Mouse (Mus musculus) midbrain, postnatal 0 days (tissue): ENCODE results near the gene Gpr87. TPM values are rescaled to one million over a fixed set of nuclear protein-coding genes. Genes with fewer than 3 reads are reported as not detected.
A peak's percentile ranks its signal among the peaks of the same experiment; 100 is the strongest.

Source experiments
- ATAC-seq: fragments of 200-750 bp; cut with Nextera tagmentation; 2 replicates; pipeline ENCODE4 v1.8.0; 2017; ENCODE audit warnings: moderate number of reproducible peaks, mild to moderate bottlenecking, moderate TSS enrichment, moderate library complexity; ENCODE audit not compliant: low FRiP score
- DNase-seq: peaks from one replicate; pipeline ENCODE4 v3.0.0-alpha.2; 2015; ENCODE audit warnings: low spot score
- H3K27ac ChIP-seq: fragments of 300-500 bp; sonication (generic); 2 replicates; pipeline ENCODE4 v1.5.1; 2014; ENCODE audit warnings: low read depth, mild to moderate bottlenecking, low read length, mixed read lengths
- H3K27me3 ChIP-seq: fragments of 300-500 bp; sonication (generic); 2 replicates; pipeline ENCODE4 v1.6.1; 2014; ENCODE audit warnings: low read length, control low read depth, mixed read lengths; ENCODE audit not compliant: insufficient read depth
- H3K36me3 ChIP-seq: fragments of 300-500 bp; sonication (generic); 2 replicates; pipeline ENCODE4 v1.6.1; 2014; ENCODE audit warnings: low read length, control low read depth, mixed read lengths; ENCODE audit not compliant: insufficient read depth
- H3K4me1 ChIP-seq: fragments of 300-500 bp; sonication (generic); 2 replicates; pipeline ENCODE4 v1.6.1; 2014; ENCODE audit warnings: mild to moderate bottlenecking, control low read depth, antibody characterized with exemption, low read length, mixed read lengths; ENCODE audit not compliant: insufficient read depth
- H3K4me2 ChIP-seq: fragments of 300-500 bp; sonication (generic); 2 replicates; pipeline ENCODE4 v1.6.1; 2014; ENCODE audit warnings: low read depth, mild to moderate bottlenecking, low read length, mixed read lengths; ENCODE audit not compliant: poor library complexity, severe bottlenecking
- H3K4me3 ChIP-seq: fragments of 300-500 bp; sonication (generic); 2 replicates; pipeline ENCODE4 v1.5.1; 2014; ENCODE audit warnings: low read depth, mild to moderate bottlenecking, low read length, moderate library complexity
- H3K9ac ChIP-seq: fragments of 300-500 bp; sonication (generic); replicated peaks from 2 replicates; pipeline ENCODE4 v1.6.1; 2014; ENCODE audit warnings: mild to moderate bottlenecking, low read length, moderate library complexity, mixed read lengths; ENCODE audit not compliant: poor library complexity, severe bottlenecking
- H3K9me3 ChIP-seq: fragments of 300-500 bp; sonication (generic); 2 replicates; pipeline ENCODE4 v1.6.1; 2016; ENCODE audit warnings: low read length, control low read depth
- CTCF ChIP-seq: IDR thresholded peaks from 2 replicates; pipeline ENCODE4 v1.5.1; 2016; ENCODE audit warnings: antibody characterized with exemption, mild to moderate bottlenecking
- WGBS: fragments of 180-500 bp; shearing (Covaris S2); extraction: QIAGEN DNeasy Blood & Tissue Kit; methylation state at CpG from one replicate; pipeline ENCODE4 v1.1.7; 2014; 5-methylcytosine and 5-hydroxymethylcytosine counted together
- polyA plus RNA-seq: library from polyadenylated mRNA; unstranded; fragments of >200 nt; fragmentation: Nextera tagmentation; extraction: Ambion mirVana; gene quantifications from 2 replicates; pipeline ENCODE4 v1.2.1, GENCODE M21; 2015
- total RNA-seq: library from RNA; depleted of rRNA; stranded (reverse); fragments of >200 nt; gene quantifications from 2 replicates; pipeline ENCODE4 v1.2.3, GENCODE M21; 2014

Gpr87 gene
- total and polyA plus RNA-seq, 2 experiments from 2014 or later: 1.5 TPM; not detected in 1

- Histone ChIP-seq H3K27ac (no peak overlapping the region), H3K9ac (no peak overlapping the region), H3K4me3 (no peak overlapping the region), H3K9me3 (no peaks in the 10 kb centered on the region), H3K27me3 (no peaks in the 10 kb centered on the region), H3K36me3 (no peaks in the 10 kb centered on the region), H3K4me1 (no peaks in the 10 kb centered on the region), H3K4me2 (no peak overlapping the region)
- no peak for DNase-seq
- ATAC-seq: no peak
- TF ChIP-seq CTCF: no peak
- 87% methylated on average over 2 of the region's 2 CpGs for WGBS
These were observed 54.8 kb downstream of the Gpr87 start for GRCm38 (mm10) chr3:59140115-59140514.

- Histone ChIP-seq H3K9ac (no peak overlapping the region), H3K36me3 (no peaks in the 10 kb centered on the region), H3K4me1 (no peaks in the 10 kb centered on the region), H3K27ac (no peak overlapping the region), H3K9me3 (no peaks in the 10 kb centered on the region), H3K27me3 (no peaks in the 10 kb centered on the region), H3K4me2 (no peak overlapping the region), H3K4me3 (no peak overlapping the region)
- no peak for TF ChIP-seq CTCF
- DNase-seq: no peak
- ATAC-seq: no peak
These were observed 55.3 kb downstream of the Gpr87 start for GRCm38 (mm10) chr3:59139651-59140051.

- whole genome bisulfite sequencing: 81% methylated on average over 12 of the region's 12 CpGs
- no peak overlapping the region for H3K9ac ChIP-seq
- H3K27ac ChIP-seq: no peak overlapping the region
- H3K36me3 ChIP-seq: no peaks in the 10 kb centered on the region
- no peaks in the 10 kb centered on the region for H3K4me1 ChIP-seq
- H3K27me3 ChIP-seq: no peaks in the 10 kb centered on the region
- no peak overlapping the region for H3K4me3 ChIP-seq
- DNase-seq (no peak), ATAC-seq (no peak)
- H3K9me3 ChIP-seq: no peaks in the 10 kb centered on the region
- TF ChIP-seq CTCF: no peak
- no peak overlapping the region for H3K4me2 ChIP-seq
These were observed 55.9 kb downstream of the Gpr87 start for GRCm38 (mm10) chr3:59138946-59139468.

DNA sequence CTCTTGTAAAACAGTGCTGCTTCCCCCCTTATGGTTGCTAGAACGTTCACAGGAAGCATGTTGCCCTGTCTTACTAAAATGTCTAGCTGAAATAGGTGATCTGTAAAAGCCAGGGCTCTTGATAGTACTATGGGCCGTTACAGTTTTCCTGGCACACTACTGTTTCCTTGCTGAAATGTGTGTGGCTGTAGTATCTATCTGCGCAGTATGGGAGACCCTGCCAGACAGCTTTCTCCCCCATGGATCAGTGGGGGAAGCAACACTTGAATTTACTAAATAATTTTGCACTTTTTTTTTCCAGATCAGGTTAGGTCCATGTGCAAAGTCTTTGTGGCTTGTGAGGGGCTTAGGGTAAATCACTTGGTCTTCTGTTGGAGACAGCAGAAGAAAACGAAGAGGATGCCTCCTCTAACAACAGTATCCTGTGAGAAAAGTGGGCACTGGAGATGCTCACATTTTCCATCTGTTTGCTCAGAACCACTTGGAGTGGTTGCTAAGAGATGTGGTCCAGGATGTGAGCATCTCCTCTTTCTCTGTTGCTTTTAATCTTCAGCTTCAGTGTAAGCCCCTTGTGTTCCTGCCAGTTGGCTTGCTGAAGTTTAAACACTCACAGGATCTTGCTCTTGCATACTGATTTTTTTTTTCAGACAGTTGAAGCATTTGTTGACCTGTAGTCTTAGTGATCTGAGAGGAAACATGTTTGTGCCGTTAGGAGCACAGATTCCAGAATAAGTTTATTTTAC, 58.8 kb downstream of the Gpr87 start:
- no peak for TF ChIP-seq CTCF
- DNase-seq (peak; percentile 69), ATAC-seq (peak; percentile 77)
- no peak overlapping the region for H3K4me3 ChIP-seq
- no peak overlapping the region for H3K9ac ChIP-seq
- H3K9me3 ChIP-seq: no peaks in the 10 kb centered on the region
- H3K27ac ChIP-seq: peak overlapping the region; percentile 19; the same call in 1 of the 2 replicates
- no peaks in the 10 kb centered on the region for H3K27me3 ChIP-seq
- no peak overlapping the region for H3K4me2 ChIP-seq
- no peaks in the 10 kb centered on the region for H3K4me1 ChIP-seq
- H3K36me3 ChIP-seq: no peaks in the 10 kb centered on the region
- WGBS: 76% methylated on average over 5 of the region's 5 CpGs

- DNase-seq (no peak), ATAC-seq (no peak)
- Histone ChIP-seq H3K9ac (no peak overlapping the region), H3K36me3 (no peaks in the 10 kb centered on the region), H3K27ac (no peak overlapping the region), H3K27me3 (no peaks in the 10 kb centered on the region), H3K4me3 (no peak overlapping the region), H3K4me2 (no peak overlapping the region), H3K4me1 (no peaks in the 10 kb centered on the region), H3K9me3 (no peaks in the 10 kb centered on the region)
- TF ChIP-seq CTCF: no peak
- 90% methylated on average over 5 of the region's 5 CpGs for WGBS
These were observed 61.7 kb downstream of the Gpr87 start for GRCm38 (mm10) chr3:59133189-59133588.

DNA sequence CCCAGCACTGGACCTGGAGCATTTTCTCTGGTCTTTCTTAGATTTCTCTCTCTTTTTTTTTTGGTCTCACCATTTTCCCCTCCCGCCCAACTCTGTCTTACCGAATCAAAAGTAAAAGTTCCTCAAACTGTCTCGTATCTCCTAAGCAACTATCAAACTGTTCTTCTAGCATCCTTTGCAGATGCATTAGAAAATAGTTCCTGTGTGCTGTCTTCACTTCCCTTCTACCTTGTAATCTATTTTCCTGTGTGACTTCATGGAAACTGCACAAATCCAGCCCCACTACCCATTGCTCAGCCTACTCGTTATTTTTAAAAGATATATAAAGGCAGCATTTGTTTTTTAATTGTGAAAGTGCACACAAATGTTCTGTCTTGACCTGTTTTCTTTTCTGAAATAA, 62.9 kb downstream of the Gpr87 start:
- Histone ChIP-seq H3K9me3 (no peaks in the 10 kb centered on the region), H3K4me1 (no peaks in the 10 kb centered on the region), H3K27me3 (no peaks in the 10 kb centered on the region), H3K27ac (no peak overlapping the region), H3K4me2 (no peak overlapping the region), H3K36me3 (no peaks in the 10 kb centered on the region), H3K4me3 (no peak overlapping the region), H3K9ac (no peak overlapping the region)
- ATAC-seq: no peak
- WGBS: 91% methylated on average over 4 of the region's 4 CpGs
- no peak for TF ChIP-seq CTCF
- no peak for DNase-seq
